Mouse (Mus musculus) embryonic facial prominence, embryonic 13.5 days (tissue): Measurements from ENCODE around the gene D5Ertd579e. TPM values are rescaled to one million over a fixed set of nuclear protein-coding genes. Genes with fewer than 3 reads are reported as not detected.
A peak's percentile ranks its signal among the peaks of the same experiment; 100 is the strongest.

ENCODE experiments used
- ATAC-seq: fragments of 200-750 bp; cut with Nextera tagmentation; 2 replicates; pipeline ENCODE4 v1.8.0; 2017; ENCODE audit warnings: low read depth; ENCODE audit not compliant: insufficient number of reproducible peaks, insufficient read depth, low FRiP score, low TSS enrichment
- H3K27ac ChIP-seq: fragments of 300-500 bp; sonication (generic); 2 replicates; pipeline ENCODE4 v1.5.1; 2015; ENCODE audit warnings: moderate library complexity, mild to moderate bottlenecking, inconsistent platforms
- H3K27me3 ChIP-seq: fragments of 300-500 bp; sonication (generic); 2 replicates; pipeline ENCODE4 v1.6.1; 2015; ENCODE audit warnings: mild to moderate bottlenecking, inconsistent platforms
- H3K36me3 ChIP-seq: fragments of 300-500 bp; sonication (generic); 2 replicates; pipeline ENCODE4 v1.6.1; 2015; ENCODE audit warnings: mild to moderate bottlenecking, inconsistent platforms
- H3K4me1 ChIP-seq: fragments of 300-500 bp; sonication (generic); 2 replicates; pipeline ENCODE4 v1.6.1; 2015; ENCODE audit warnings: inconsistent platforms
- H3K4me2 ChIP-seq: fragments of 300-500 bp; sonication (generic); 2 replicates; pipeline ENCODE4 v1.6.1; 2015; ENCODE audit warnings: moderate library complexity, mild to moderate bottlenecking, inconsistent platforms
- H3K4me3 ChIP-seq: fragments of 300-500 bp; sonication (generic); 2 replicates; pipeline ENCODE4 v1.5.1; 2015; ENCODE audit warnings: mild to moderate bottlenecking, inconsistent platforms
- H3K9ac ChIP-seq: fragments of 300-500 bp; sonication (generic); 2 replicates; pipeline ENCODE4 v1.6.1; 2015; ENCODE audit warnings: mild to moderate bottlenecking, inconsistent platforms
- H3K9me3 ChIP-seq: fragments of 300-500 bp; sonication (generic); 2 replicates; pipeline ENCODE4 v1.6.1; 2016; ENCODE audit warnings: inconsistent platforms
- WGBS: fragments of 180-500 bp; shearing (Covaris S2); methylation state at CpG from one replicate; pipeline ENCODE4 v1.1.7; 2015; ENCODE audit warnings: mixed read lengths; 5-methylcytosine and 5-hydroxymethylcytosine counted together
- polyA plus RNA-seq: library from polyadenylated mRNA; unstranded; fragments of >200 nt; fragmentation: Nextera tagmentation; extraction: Ambion mirVana; gene quantifications from 2 replicates; pipeline ENCODE4 v1.2.1, GENCODE M21; 2015

D5Ertd579e gene
- polyA plus RNA-seq, 1 experiment from 2014 or later: 20.2 TPM

GRCm38 (mm10) chr5:36719601-36720000 is 23.8 kb upstream of the D5Ertd579e start:
- Histone ChIP-seq H3K4me3 (no peak overlapping the region), H3K9me3 (no peaks in the 10 kb centered on the region), H3K27ac (no peak overlapping the region), H3K9ac (no peak overlapping the region), H3K36me3 (no peaks in the 10 kb centered on the region), H3K4me2 (no peak overlapping the region), H3K27me3 (no peaks in the 10 kb centered on the region), H3K4me1 (no peaks in the 10 kb centered on the region)
- 89% methylated on average over 3 of the region's 3 CpGs for WGBS
- ATAC-seq: no peak

GRCm38 (mm10) chr5:36719135-36719534 is 23.3 kb upstream of the D5Ertd579e start:
- Histone ChIP-seq H3K4me2 (no peak overlapping the region), H3K36me3 (no peaks in the 10 kb centered on the region), H3K4me3 (no peak overlapping the region), H3K9me3 (no peaks in the 10 kb centered on the region), H3K27ac (no peak overlapping the region), H3K4me1 (no peaks in the 10 kb centered on the region), H3K27me3 (no peaks in the 10 kb centered on the region), H3K9ac (no peak overlapping the region)
- no peak for ATAC-seq
- 77% methylated on average over 5 of the region's 5 CpGs for WGBS

- Histone ChIP-seq H3K4me3 (no peak overlapping the region), H3K27ac (no peak overlapping the region), H3K9ac (no peak overlapping the region), H3K4me2 (no peak overlapping the region), H3K9me3 (no peaks in the 10 kb centered on the region), H3K36me3 (no peaks in the 10 kb centered on the region), H3K4me1 (peaks cover 5% of the 10 kb centered on the region), H3K27me3 (no peaks in the 10 kb centered on the region)
- 66% methylated on average over 3 of the region's 3 CpGs for WGBS
- ATAC-seq: no peak
Observed at GRCm38 (mm10) chr5:36717889-36718288, 22.1 kb upstream of the D5Ertd579e start.

- H3K4me2 ChIP-seq: no peak overlapping the region
- no peak overlapping the region for H3K4me3 ChIP-seq
- ATAC-seq: no peak
- no peak overlapping the region for H3K27ac ChIP-seq
- H3K9ac ChIP-seq: no peak overlapping the region
- H3K4me1 ChIP-seq: peaks cover 12% of the 10 kb centered on the region
- H3K9me3 ChIP-seq: no peaks in the 10 kb centered on the region
- no peaks in the 10 kb centered on the region for H3K27me3 ChIP-seq
- H3K36me3 ChIP-seq: no peaks in the 10 kb centered on the region
- WGBS: 78% methylated on average over 2 of the region's 2 CpGs
Observed at GRCm38 (mm10) chr5:36716816-36717215, 21.0 kb upstream of the D5Ertd579e start.

- H3K27me3 ChIP-seq: no peaks in the 10 kb centered on the region
- no peak overlapping the region for H3K9ac ChIP-seq
- H3K4me2 ChIP-seq: no peak overlapping the region
- no peaks in the 10 kb centered on the region for H3K9me3 ChIP-seq
- 57% methylated on average over 3 of the region's 3 CpGs for WGBS
- no peak overlapping the region for H3K4me3 ChIP-seq
- ATAC-seq: no peak
- H3K4me1 ChIP-seq: peaks cover 12% of the 10 kb centered on the region
- H3K36me3 ChIP-seq: no peaks in the 10 kb centered on the region
- no peak overlapping the region for H3K27ac ChIP-seq
Observed at GRCm38 (mm10) chr5:36714832-36715231, 19.0 kb upstream of the D5Ertd579e start.

- Histone ChIP-seq H3K9me3 (no peaks in the 10 kb centered on the region), H3K9ac (no peak overlapping the region), H3K27ac (no peak overlapping the region), H3K4me2 (peak overlapping the region; percentile 78; the same call in 1 of the 2 replicates), H3K4me3 (no peak overlapping the region), H3K27me3 (no peaks in the 10 kb centered on the region), H3K36me3 (no peaks in the 10 kb centered on the region), H3K4me1 (peaks cover 12% of the 10 kb centered on the region)
- 84% methylated on average over 6 of the region's 6 CpGs for WGBS
- ATAC-seq: no peak
Observed at GRCm38 (mm10) chr5:36713693-36714092, 17.9 kb upstream of the D5Ertd579e start.

- H3K9me3 ChIP-seq: no peaks in the 10 kb centered on the region
- no peaks in the 10 kb centered on the region for H3K27me3 ChIP-seq
- peak overlapping the region; percentile 44 for H3K4me3 ChIP-seq
- 6% methylated on average over 31 of the region's 31 CpGs for WGBS
- 0 out of 2 replicates have a peak, but pooled peaks have one; percentile 48 for ATAC-seq
- H3K9ac ChIP-seq: peak overlapping the region; percentile 67
- H3K36me3 ChIP-seq: no peaks in the 10 kb centered on the region
- peak overlapping the region; percentile 78 for H3K4me2 ChIP-seq
- H3K27ac ChIP-seq: peak overlapping the region; percentile 18; the same call in 1 of the 2 replicates
- H3K4me1 ChIP-seq: peaks cover 12% of the 10 kb centered on the region
Observed at GRCm38 (mm10) chr5:36712553-36713534, 17.0 kb upstream of the D5Ertd579e start.

GRCm38 (mm10) chr5:36711863-36712262 is 16.0 kb upstream of the D5Ertd579e start:
- H3K27ac ChIP-seq: no peak overlapping the region
- no peaks in the 10 kb centered on the region for H3K9me3 ChIP-seq
- no peaks in the 10 kb centered on the region for H3K36me3 ChIP-seq
- H3K4me2 ChIP-seq: no peak overlapping the region
- H3K9ac ChIP-seq: no peak overlapping the region
- 56% methylated on average over 5 of the region's 5 CpGs for whole genome bisulfite sequencing
- no peak for ATAC-seq
- peaks cover 12% of the 10 kb centered on the region for H3K4me1 ChIP-seq
- H3K27me3 ChIP-seq: no peaks in the 10 kb centered on the region
- no peak overlapping the region for H3K4me3 ChIP-seq

GRCm38 (mm10) chr5:36705792-36706191 is 10.0 kb upstream of the D5Ertd579e start:
- ATAC-seq: no peak
- no peaks in the 10 kb centered on the region for H3K9me3 ChIP-seq
- no peaks in the 10 kb centered on the region for H3K27me3 ChIP-seq
- H3K36me3 ChIP-seq: no peaks in the 10 kb centered on the region
- H3K9ac ChIP-seq: no peak overlapping the region
- no peaks in the 10 kb centered on the region for H3K4me1 ChIP-seq
- H3K4me3 ChIP-seq: no peak overlapping the region
- H3K27ac ChIP-seq: no peak overlapping the region
- 81% methylated on average over 5 of the region's 5 CpGs for WGBS
- H3K4me2 ChIP-seq: no peak overlapping the region

- H3K9ac ChIP-seq: no peak overlapping the region
- H3K27me3 ChIP-seq: no peaks in the 10 kb centered on the region
- H3K4me3 ChIP-seq: no peak overlapping the region
- H3K4me2 ChIP-seq: no peak overlapping the region
- WGBS: 84% methylated on average over 5 of the region's 5 CpGs
- H3K27ac ChIP-seq: no peak overlapping the region
- no peaks in the 10 kb centered on the region for H3K4me1 ChIP-seq
- no peaks in the 10 kb centered on the region for H3K9me3 ChIP-seq
- ATAC-seq: no peak
- no peaks in the 10 kb centered on the region for H3K36me3 ChIP-seq
Observed at GRCm38 (mm10) chr5:36705390-36705789, 9.6 kb upstream of the D5Ertd579e start.

- Histone ChIP-seq H3K27me3 (no peaks in the 10 kb centered on the region), H3K9me3 (no peaks in the 10 kb centered on the region), H3K36me3 (no peaks in the 10 kb centered on the region), H3K27ac (no peak overlapping the region), H3K4me3 (no peak overlapping the region), H3K4me2 (no peak overlapping the region), H3K9ac (no peak overlapping the region), H3K4me1 (no peaks in the 10 kb centered on the region)
- 77% methylated on average over 6 of the region's 6 CpGs for WGBS
- ATAC-seq: no peak
Observed at GRCm38 (mm10) chr5:36704684-36705083, 8.9 kb upstream of the D5Ertd579e start.
